Mouse (Mus musculus) MEL (cell line): ENCODE results near the gene Ccdc126.

Experiments
- BHLHE40 ChIP-seq: IDR thresholded peaks from 2 replicates; pipeline ENCODE4 v1.6.1; 2012; ENCODE audit warnings: low read depth, mild to moderate bottlenecking, inconsistent platforms, low read length, improper control_type of control experiment, borderline replicate concordance
- CHD1 ChIP-seq: IDR thresholded peaks from 2 replicates; pipeline ENCODE4 v1.6.1; 2012; ENCODE audit warnings: low read depth, mild to moderate bottlenecking, inconsistent platforms, low read length, improper control_type of control experiment
- CHD2 ChIP-seq: IDR thresholded peaks from 2 replicates; pipeline ENCODE4 v1.6.1; 2011; ENCODE audit warnings: low read length, improper control_type of control experiment
- CTCF ChIP-seq, 3 experiments: IDR thresholded peaks in 2 of 3; conservative IDR thresholded peaks in 1 of 3; 2 replicates each; pipeline ENCODE4 v1.5.1; 2011 to 2012; ENCODE audit warnings: low read length in 3 of 3, low read depth in 2 of 3, mild to moderate bottlenecking in 2 of 3, improper control_type of control experiment in 1 of 3, inconsistent platforms in 1 of 3, mixed read lengths in 1 of 3, moderate library complexity in 1 of 3; ENCODE audit not compliant: control insufficient read depth in 1 of 3, insufficient read depth in 1 of 3, poor library complexity in 1 of 3, severe bottlenecking in 1 of 3
- E2F4 ChIP-seq: IDR thresholded peaks from 2 replicates; pipeline ENCODE4 v1.6.1; 2011; ENCODE audit warnings: low read depth, low read length, improper control_type of control experiment, borderline replicate concordance
- EP300 ChIP-seq, 2 experiments: IDR thresholded peaks; 2 replicates each; pipeline ENCODE4 v1.6.1; 2011; ENCODE audit warnings: improper control_type of control experiment in 2 of 2, low read length in 2 of 2, low read depth in 1 of 2, mild to moderate bottlenecking in 1 of 2
- GABPA ChIP-seq: IDR thresholded peaks from 2 replicates; pipeline ENCODE4 v1.6.1; 2012; ENCODE audit warnings: low read depth, mild to moderate bottlenecking, inconsistent platforms, low read length, improper control_type of control experiment, moderate library complexity
- GATA1 ChIP-seq: IDR thresholded peaks from 2 replicates; pipeline ENCODE4 v1.6.1; 2011; ENCODE audit warnings: low read depth, low read length, improper control_type of control experiment
- MAFK ChIP-seq: IDR thresholded peaks from 2 replicates; pipeline ENCODE4 v1.6.1; 2011; ENCODE audit warnings: low read depth, mild to moderate bottlenecking, low read length, improper control_type of control experiment, borderline replicate concordance
- MAX ChIP-seq: IDR thresholded peaks from 2 replicates; pipeline ENCODE4 v1.6.1; 2011; ENCODE audit warnings: low read length, improper control_type of control experiment
- NRF1 ChIP-seq: IDR thresholded peaks from 2 replicates; pipeline ENCODE4 v1.6.1; 2014; ENCODE audit warnings: low read depth, mild to moderate bottlenecking, inconsistent platforms, low read length, improper control_type of control experiment, moderate library complexity; ENCODE audit not compliant: poor library complexity, insufficient read depth, severe bottlenecking
- POLR2A ChIP-seq, 2 experiments: IDR thresholded peaks; 2 replicates each; pipeline ENCODE4 v1.6.1; 2011 to 2012; ENCODE audit warnings: low read length in 2 of 2, mild to moderate bottlenecking in 2 of 2, control low read depth in 1 of 2, improper control_type of control experiment in 1 of 2, low read depth in 1 of 2, moderate library complexity in 1 of 2; ENCODE audit not compliant: control insufficient read depth in 1 of 2, insufficient read depth in 1 of 2, poor library complexity in 1 of 2
- TCF12 ChIP-seq: IDR thresholded peaks from 2 replicates; pipeline ENCODE4 v1.6.1; 2014; ENCODE audit warnings: low read depth, mild to moderate bottlenecking, inconsistent platforms, low read length, improper control_type of control experiment, moderate library complexity
- ZNF384 ChIP-seq: IDR thresholded peaks from 2 replicates; pipeline ENCODE4 v1.6.1; 2012; ENCODE audit warnings: low read depth, mild to moderate bottlenecking, inconsistent platforms, low read length, improper control_type of control experiment

DNA sequence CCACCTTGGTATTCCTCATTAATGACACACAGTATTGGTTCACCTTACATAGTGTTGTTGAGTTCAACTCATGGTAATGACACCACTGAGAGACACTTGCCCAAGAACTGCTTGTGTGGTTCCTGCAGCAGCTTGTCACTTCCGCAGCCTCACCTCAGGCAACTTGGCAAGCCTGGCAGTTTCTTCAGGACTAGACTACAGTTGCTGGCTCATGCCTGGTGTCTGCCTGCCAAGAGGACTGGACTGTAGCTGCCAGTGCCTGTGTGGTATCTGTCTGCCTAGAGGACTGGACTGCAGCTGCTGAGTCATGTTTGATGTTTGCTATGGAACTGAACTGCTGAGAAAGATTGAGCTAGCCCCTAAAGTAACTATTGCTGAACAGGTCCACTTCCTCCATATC is 37.0 kb upstream of the Ccdc126 start:
- TF ChIP-seq EP300 (IDR thresholded peaks at IDR 0.05; ENCODE audit: low read depth in 1 of 2, low read length in 2 of 2) (no peak), CTCF (IDR thresholded peaks at IDR 0.05 in 2 of 3, conservative IDR thresholded peaks at IDR 0.05 in 1 of 3; ENCODE audit: control insufficient read depth in 1 of 3, insufficient read depth in 1 of 3, low read depth in 2 of 3, low read length in 3 of 3, poor library complexity in 1 of 3, severe bottlenecking in 1 of 3) (no peak), E2F4 (no peak), ZNF384 (no peak), CHD1 (no peak), MAX (no peak), TCF12 (no peak), POLR2A (IDR thresholded peaks at IDR 0.05; ENCODE audit: control insufficient read depth in 1 of 2, insufficient read depth in 1 of 2, low read depth in 1 of 2, low read length in 2 of 2, poor library complexity in 1 of 2) (no peak), NRF1 (no peak), GABPA (no peak), CHD2 (no peak), GATA1 (no peak), BHLHE40 (no peak), MAFK (no peak)
